Mouse (Mus musculus) E14TG2a.4 (cell line): ENCODE data around the gene Ramp2.

Source experiments
- H3K27me3 ChIP-seq: 2 replicates; pipeline ENCODE4 v1.6.1; 2014; ENCODE audit warnings: low read length, control low read depth; ENCODE audit not compliant: insufficient read depth
- H3K36me3 ChIP-seq: 2 replicates; pipeline ENCODE4 v1.6.1; 2014; ENCODE audit warnings: low read length, control low read depth; ENCODE audit not compliant: insufficient read depth
- H3K4me1 ChIP-seq: replicated peaks from 2 replicates; pipeline ENCODE4 v1.6.1; 2014; ENCODE audit warnings: low read depth, low read length, control low read depth
- H3K4me3 ChIP-seq: replicated peaks from 2 replicates; pipeline ENCODE4 v1.5.1; 2014; ENCODE audit warnings: mild to moderate bottlenecking, low read length
- H3K9me3 ChIP-seq: 2 replicates; pipeline ENCODE4 v1.6.1; 2014; ENCODE audit warnings: low read length, control low read depth
- CTCF ChIP-seq: conservative IDR thresholded peaks from 2 replicates; pipeline ENCODE4 v1.5.1; 2014; ENCODE audit warnings: low read length
- NANOG ChIP-seq: IDR thresholded peaks from 2 replicates; pipeline ENCODE4 v1.6.1; 2014; ENCODE audit warnings: borderline replicate concordance, low read length, mixed read lengths
- POU5F1 ChIP-seq: IDR thresholded peaks from 2 replicates; pipeline ENCODE4 v1.6.1; 2014; ENCODE audit warnings: low read length, borderline replicate concordance

Ramp2 gene

DNA sequence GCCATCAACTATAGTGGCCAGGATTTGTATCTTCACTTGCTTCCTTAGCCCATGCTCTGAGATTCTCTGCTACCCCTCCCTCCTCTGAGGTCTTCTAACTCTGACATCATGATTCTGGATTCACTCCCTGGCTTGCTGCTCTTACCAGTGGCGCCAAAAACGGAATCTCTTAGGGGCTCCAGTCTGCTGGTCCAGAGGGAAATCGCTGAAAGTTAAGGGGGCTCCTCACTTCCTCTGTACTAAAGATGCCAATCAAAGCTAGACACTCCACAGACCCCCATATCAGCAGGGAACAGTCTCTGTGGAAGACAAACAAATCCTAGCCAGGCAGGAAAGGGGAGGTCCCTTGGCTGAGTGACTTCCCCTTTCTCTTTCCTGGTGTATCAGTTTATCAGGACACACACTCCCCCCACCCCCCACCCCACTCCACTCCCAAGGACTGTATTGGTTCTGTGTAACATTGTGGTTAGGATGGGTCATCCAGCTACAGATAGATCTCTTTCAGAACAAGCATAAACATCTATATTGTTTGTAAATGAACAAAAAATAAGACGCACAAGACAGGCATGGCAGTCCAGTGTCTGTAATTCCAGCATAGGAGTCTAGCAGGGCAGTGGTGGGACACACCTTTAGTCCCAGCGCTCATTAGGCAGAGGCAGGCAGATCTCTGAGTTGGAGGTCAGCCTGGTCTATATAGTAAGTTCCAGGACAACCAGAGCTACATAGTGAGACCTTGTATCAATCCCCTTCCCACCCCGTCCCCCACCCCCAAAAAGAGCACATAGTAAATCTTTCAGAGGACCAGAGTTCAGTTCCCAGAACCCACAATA is 13.6 kb upstream of the Ramp2 start:
- Histone ChIP-seq H3K4me3 (no peak overlapping the region), H3K9me3 (peaks cover 7% of the 10 kb centered on the region; the same call in 1 of the 2 replicates), H3K27me3 (no peaks in the 10 kb centered on the region), H3K4me1 (peaks cover 69% of the 10 kb centered on the region), H3K36me3 (no peaks in the 10 kb centered on the region)
- TF ChIP-seq CTCF (no peak), POU5F1 (no peak), NANOG (no peak)

DNA sequence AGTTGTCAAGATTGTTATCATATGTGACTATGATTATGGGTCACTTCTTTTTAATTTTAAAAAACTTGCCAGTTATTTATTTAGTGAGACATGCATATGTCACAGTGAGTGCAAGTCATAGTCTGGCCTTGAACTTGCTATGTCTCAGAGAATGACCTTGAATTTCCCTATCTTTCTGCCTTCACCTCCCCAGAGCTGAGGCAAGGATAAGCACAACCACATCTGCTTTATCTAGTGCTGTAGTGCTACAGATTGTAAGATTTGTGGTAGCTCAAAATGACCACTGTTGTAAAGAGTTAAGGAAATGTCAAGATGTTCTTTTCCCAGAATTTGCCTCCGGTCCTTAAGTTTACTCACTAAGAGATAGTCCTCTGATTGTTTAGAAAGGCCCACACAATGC is 12.6 kb upstream of the Ramp2 start:
- Histone ChIP-seq H3K9me3 (peaks cover 7% of the 10 kb centered on the region; the same call in 1 of the 2 replicates), H3K27me3 (no peaks in the 10 kb centered on the region), H3K36me3 (no peaks in the 10 kb centered on the region), H3K4me3 (no peak overlapping the region), H3K4me1 (peaks cover 64% of the 10 kb centered on the region)
- no peak for TF ChIP-seq CTCF
- no peak for TF ChIP-seq POU5F1
- no peak for TF ChIP-seq NANOG

DNA sequence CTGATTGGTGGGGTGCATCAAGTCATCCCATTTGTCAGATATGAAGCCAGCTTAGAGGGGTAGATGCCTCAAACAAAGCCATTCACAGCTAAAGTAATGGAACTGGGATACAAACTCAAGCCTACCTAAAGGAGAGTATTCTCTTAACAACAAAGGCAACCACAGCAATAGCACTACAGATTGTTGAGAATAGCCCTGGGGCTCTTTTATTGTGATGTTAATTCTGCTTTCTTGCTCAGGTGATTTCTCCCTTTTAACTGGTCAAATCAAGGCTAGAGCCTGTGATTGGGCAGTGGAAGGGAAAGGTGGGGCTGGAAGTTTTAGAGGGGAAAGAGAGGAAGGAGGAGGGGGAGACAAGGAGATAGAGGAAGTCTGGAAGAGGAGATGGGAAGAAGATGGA is 11.7 kb upstream of the Ramp2 start:
- Histone ChIP-seq H3K9me3 (peaks cover 7% of the 10 kb centered on the region; the same call in 1 of the 2 replicates), H3K27me3 (no peaks in the 10 kb centered on the region), H3K4me3 (peak overlapping the region; percentile 48), H3K36me3 (no peaks in the 10 kb centered on the region), H3K4me1 (peaks cover 58% of the 10 kb centered on the region)
- TF ChIP-seq POU5F1 (no peak), NANOG (peak; percentile 82), CTCF (no peak)

DNA sequence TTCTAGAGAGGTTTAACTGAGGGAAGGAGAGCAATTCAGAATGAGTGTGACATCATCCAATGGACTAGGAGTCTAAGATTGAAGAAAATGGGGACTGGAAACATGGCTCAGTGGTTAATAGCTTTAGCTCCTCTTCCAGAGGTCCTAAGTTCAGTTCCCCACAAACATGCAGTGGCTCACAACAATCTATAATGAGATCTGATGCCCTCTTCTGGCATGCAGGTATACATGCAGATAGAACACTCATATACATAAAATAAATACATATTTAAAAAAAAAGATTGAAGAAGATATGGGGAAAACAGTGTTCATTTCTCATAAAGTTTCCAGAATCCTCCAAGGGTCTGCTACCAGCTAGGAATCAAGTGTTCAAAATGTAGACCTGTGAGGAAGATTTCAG is 10.4 kb upstream of the Ramp2 start:
- Histone ChIP-seq H3K4me1 (peaks cover 45% of the 10 kb centered on the region), H3K9me3 (peaks cover 7% of the 10 kb centered on the region; the same call in 1 of the 2 replicates), H3K27me3 (no peaks in the 10 kb centered on the region), H3K36me3 (no peaks in the 10 kb centered on the region), H3K4me3 (no peak overlapping the region)
- TF ChIP-seq POU5F1 (no peak), CTCF (no peak), NANOG (no peak)

DNA sequence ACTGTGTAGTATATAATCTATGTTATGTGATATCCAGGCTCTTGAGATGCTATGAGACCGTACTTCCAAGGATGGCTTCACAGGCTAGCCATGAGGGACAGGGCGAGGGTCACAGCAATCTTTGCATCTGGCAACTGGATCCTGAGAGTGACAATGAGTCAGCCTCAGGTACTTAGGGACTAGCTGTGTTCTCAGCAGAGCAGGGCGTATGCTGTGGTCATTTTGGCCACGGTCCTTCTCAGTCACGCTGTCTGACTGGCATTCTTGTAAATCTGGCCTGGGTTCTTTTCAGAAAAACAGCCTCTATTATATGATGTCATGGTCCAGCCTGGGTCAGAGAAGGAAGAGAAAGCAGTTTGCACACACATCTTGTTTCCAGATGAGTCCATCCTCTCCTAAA is 9.0 kb upstream of the Ramp2 start:
- H3K27me3 ChIP-seq: no peaks in the 10 kb centered on the region
- H3K36me3 ChIP-seq: no peaks in the 10 kb centered on the region
- peaks cover 32% of the 10 kb centered on the region for H3K4me1 ChIP-seq
- H3K4me3 ChIP-seq: no peak overlapping the region
- no peak for TF ChIP-seq NANOG
- H3K9me3 ChIP-seq: peaks cover 7% of the 10 kb centered on the region; the same call in 1 of the 2 replicates

DNA sequence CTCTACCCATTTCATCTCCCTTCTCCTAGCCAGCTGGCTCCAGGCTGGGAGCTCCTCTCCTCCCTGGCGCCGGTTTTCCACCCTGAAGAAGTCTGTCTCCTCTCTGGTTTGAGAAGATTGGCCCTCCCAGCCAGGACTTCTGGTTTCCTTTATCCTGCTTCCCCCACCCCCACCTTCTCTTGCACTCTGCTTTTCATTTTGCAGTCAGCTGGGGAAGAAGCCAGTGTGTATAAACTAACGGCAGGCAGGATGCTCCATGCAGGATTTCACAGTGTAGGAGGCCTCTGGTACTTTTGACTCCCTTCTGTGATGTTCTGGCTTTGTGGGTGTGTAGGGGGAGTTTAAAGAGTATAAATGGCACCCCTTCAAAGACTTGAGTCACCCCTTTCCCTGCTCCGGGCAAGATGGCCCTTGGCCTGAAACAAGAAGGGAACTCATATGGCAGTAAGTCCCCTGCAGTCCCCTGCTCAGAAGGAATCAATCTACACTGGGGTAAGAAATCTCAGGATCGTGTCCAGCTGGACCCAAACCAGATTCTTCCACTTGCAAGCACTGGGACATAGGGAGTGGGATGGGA is 7.7 kb upstream of the Ramp2 start:
- Histone ChIP-seq H3K4me1 (peaks cover 19% of the 10 kb centered on the region), H3K36me3 (no peaks in the 10 kb centered on the region), H3K9me3 (peaks cover 7% of the 10 kb centered on the region; the same call in 1 of the 2 replicates), H3K27me3 (0 out of 2 replicates have a peak, but pooled peaks cover 2% of the 10 kb centered on the region), H3K4me3 (no peak overlapping the region)
- TF ChIP-seq CTCF: no peak
- TF ChIP-seq NANOG: no peak
- no peak for TF ChIP-seq POU5F1

DNA sequence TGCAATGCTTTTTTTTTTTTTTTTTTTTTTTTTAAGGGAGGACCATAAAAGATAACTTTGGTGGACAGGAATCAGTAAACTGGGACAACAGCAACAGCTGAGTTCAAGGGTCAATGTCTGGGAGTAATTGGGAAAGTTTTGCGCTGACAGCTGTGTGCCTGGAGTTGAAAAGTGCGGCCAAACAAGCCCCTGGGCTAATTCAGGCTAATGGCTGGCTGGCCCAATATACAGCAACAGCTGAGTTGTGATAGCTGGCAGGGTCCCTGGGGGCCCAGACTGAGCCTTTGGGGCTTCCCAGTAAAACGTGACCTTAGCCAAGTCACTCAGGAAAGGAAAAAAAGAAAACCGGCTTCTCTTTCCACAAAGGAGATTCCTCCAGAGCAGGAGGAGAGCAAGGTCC is 757 bp upstream of the Ramp2 start:
- no peaks in the 10 kb centered on the region for H3K9me3 ChIP-seq
- H3K36me3 ChIP-seq: no peaks in the 10 kb centered on the region
- no peak overlapping the region for H3K4me3 ChIP-seq
- TF ChIP-seq NANOG: no peak
- H3K4me1 ChIP-seq: peaks cover 31% of the 10 kb centered on the region
- H3K27me3 ChIP-seq: peaks cover 47% of the 10 kb centered on the region

DNA sequence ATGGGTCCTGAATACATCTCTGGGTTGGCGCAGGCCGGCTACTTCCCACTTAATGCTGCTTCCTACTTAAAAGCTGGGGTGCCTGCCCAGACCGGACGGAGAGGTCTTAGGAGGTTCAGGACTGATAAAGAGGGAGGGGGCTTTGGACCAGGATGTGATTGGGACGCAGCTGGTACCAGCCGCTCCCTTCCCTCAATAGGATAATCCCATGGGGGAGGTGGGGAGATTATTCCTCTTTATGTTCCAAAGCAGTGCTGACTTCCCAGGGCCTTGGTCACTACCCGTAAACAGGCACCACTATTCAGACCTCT is 829 bp downstream of the Ramp2 start:
- TF ChIP-seq POU5F1 (no peak), CTCF (no peak), NANOG (no peak)
- Histone ChIP-seq H3K36me3 (no peaks in the 10 kb centered on the region), H3K9me3 (no peaks in the 10 kb centered on the region), H3K4me3 (peak overlapping the region; percentile 83), H3K27me3 (peaks cover 47% of the 10 kb centered on the region), H3K4me1 (peaks cover 31% of the 10 kb centered on the region)

DNA sequence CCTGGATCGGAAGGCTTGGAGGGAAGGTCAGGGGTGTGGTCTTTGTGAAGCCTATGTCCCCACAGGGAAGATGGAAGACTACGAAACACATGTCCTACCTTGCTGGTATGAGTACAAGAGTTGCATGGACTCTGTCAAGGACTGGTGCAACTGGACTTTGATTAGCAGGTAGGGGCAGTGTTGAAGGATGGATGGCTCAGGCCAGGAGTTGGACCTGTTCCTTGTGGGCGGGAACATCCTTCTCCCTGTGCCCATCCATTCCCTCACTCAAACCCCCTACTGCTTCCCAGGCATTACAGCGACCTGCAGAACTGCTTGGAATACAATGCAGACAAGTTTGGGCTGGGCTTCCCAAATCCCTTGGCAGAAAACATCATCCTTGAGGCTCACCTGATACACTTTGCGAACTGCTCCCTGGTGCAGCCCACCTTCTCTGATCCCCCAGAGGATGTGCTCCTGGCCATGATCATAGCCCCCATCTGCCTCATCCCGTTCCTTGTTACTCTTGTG is 1.7 kb downstream of the Ramp2 start:
- Histone ChIP-seq H3K4me1 (peaks cover 34% of the 10 kb centered on the region), H3K9me3 (no peaks in the 10 kb centered on the region), H3K27me3 (peaks cover 47% of the 10 kb centered on the region), H3K36me3 (no peaks in the 10 kb centered on the region), H3K4me3 (no peak overlapping the region; the same call in 1 of the 2 replicates)
- TF ChIP-seq CTCF: no peak
- TF ChIP-seq NANOG: no peak
- no peak for TF ChIP-seq POU5F1
